Mouse (Mus musculus): ENCODE data around the gene Dnajc27. TPM values are rescaled to one million over a fixed set of nuclear protein-coding genes. Genes with fewer than 3 reads are reported as not detected.

Dnajc27 gene
- polyA plus RNA-seq, 1 experiment from 2014 or later = 11.8 TPM

- Histone ChIP-seq H3K27ac (no peak overlapping the region), H3K4me3 (no peak overlapping the region), H3K4me1 (no peaks in the 10 kb centered on the region), H3K36me3 (replicated peaks) (no peaks in the 10 kb centered on the region), H3K9me3 (no peaks in the 10 kb centered on the region), H3K27me3 (ENCODE audit: poor library complexity, severe bottlenecking) (no peaks in the 10 kb centered on the region)
- WGBS = 88% methylated on average over 4 of the region's 4 CpGs
- DNase-seq (ENCODE audit: extremely low spot score, low spot score) = no peak
These were observed 22.7 kb upstream of the Dnajc27 start for GRCm38 (mm10) chr12:4059683-4060082.

- no peaks in the 10 kb centered on the region for H3K27me3 ChIP-seq (ENCODE audit: poor library complexity, severe bottlenecking)
- H3K4me3 ChIP-seq = no peak overlapping the region
- no peak overlapping the region for H3K27ac ChIP-seq
- DNase-seq (ENCODE audit: extremely low spot score, low spot score) = no peak
- 98% methylated on average over 2 of the region's 2 CpGs for WGBS
- H3K9me3 ChIP-seq = no peaks in the 10 kb centered on the region
- H3K36me3 ChIP-seq (replicated peaks) = no peaks in the 10 kb centered on the region
- H3K4me1 ChIP-seq = no peaks in the 10 kb centered on the region
These were observed 16.9 kb upstream of the Dnajc27 start for GRCm38 (mm10) chr12:4065498-4065897.

GRCm38 (mm10) chr12:4065944-4066343 lies 16.4 kb upstream of the Dnajc27 start:
- 82% methylated on average over 8 of the region's 8 CpGs for WGBS
- DNase-seq (ENCODE audit: extremely low spot score, low spot score) = no peak

GRCm38 (mm10) chr12:4066681-4067459 lies 15.5 kb upstream of the Dnajc27 start:
- Histone ChIP-seq H3K36me3 (replicated peaks) (no peaks in the 10 kb centered on the region), H3K4me1 (no peaks in the 10 kb centered on the region), H3K27ac (no peak overlapping the region), H3K9me3 (no peaks in the 10 kb centered on the region), H3K4me3 (no peak overlapping the region), H3K27me3 (ENCODE audit: poor library complexity, severe bottlenecking) (no peaks in the 10 kb centered on the region)
- DNase-seq (ENCODE audit: extremely low spot score, low spot score) = no peak
- 78% methylated on average over 6 of the region's 6 CpGs for WGBS

More at GRCm38 (mm10) chr12:4065944-4066343, 16.4 kb upstream of the Dnajc27 start:
- Histone ChIP-seq H3K27me3 (ENCODE audit: poor library complexity, severe bottlenecking) (no peaks in the 10 kb centered on the region), H3K9me3 (no peaks in the 10 kb centered on the region), H3K4me1 (no peaks in the 10 kb centered on the region), H3K36me3 (replicated peaks) (no peaks in the 10 kb centered on the region), H3K27ac (no peak overlapping the region), H3K4me3 (no peak overlapping the region)

GRCm38 (mm10) chr12:4068551-4068950 lies 13.8 kb upstream of the Dnajc27 start:
- Histone ChIP-seq H3K27ac (no peak overlapping the region), H3K27me3 (ENCODE audit: poor library complexity, severe bottlenecking) (no peaks in the 10 kb centered on the region), H3K36me3 (replicated peaks) (no peaks in the 10 kb centered on the region), H3K4me3 (no peak overlapping the region), H3K9me3 (no peaks in the 10 kb centered on the region), H3K4me1 (no peaks in the 10 kb centered on the region)
- 86% methylated on average over 4 of the region's 4 CpGs for WGBS
- DNase-seq (ENCODE audit: extremely low spot score, low spot score) = no peak

- H3K4me3 ChIP-seq = no peak overlapping the region
- no peaks in the 10 kb centered on the region for H3K36me3 ChIP-seq (replicated peaks)
- no peaks in the 10 kb centered on the region for H3K27me3 ChIP-seq (ENCODE audit: poor library complexity, severe bottlenecking)
- H3K27ac ChIP-seq = no peak overlapping the region
- DNase-seq (ENCODE audit: extremely low spot score, low spot score) = no peak
- WGBS = 80% methylated on average over 9 of the region's 9 CpGs
- H3K9me3 ChIP-seq = no peaks in the 10 kb centered on the region
- no peaks in the 10 kb centered on the region for H3K4me1 ChIP-seq
These were observed 10.7 kb upstream of the Dnajc27 start for GRCm38 (mm10) chr12:4071671-4072070.

GRCm38 (mm10) chr12:4075407-4075806 lies 7.0 kb upstream of the Dnajc27 start:
- no peaks in the 10 kb centered on the region for H3K36me3 ChIP-seq (replicated peaks)
- no peak overlapping the region for H3K4me3 ChIP-seq
- no peak for DNase-seq (ENCODE audit: extremely low spot score, low spot score)
- no peaks in the 10 kb centered on the region for H3K27me3 ChIP-seq (ENCODE audit: poor library complexity, severe bottlenecking)
- 79% methylated on average over 8 of the region's 8 CpGs for WGBS
- H3K27ac ChIP-seq = no peak overlapping the region
- no peaks in the 10 kb centered on the region for H3K4me1 ChIP-seq
- H3K9me3 ChIP-seq = no peaks in the 10 kb centered on the region

GRCm38 (mm10) chr12:4076383-4076782 lies 6.0 kb upstream of the Dnajc27 start:
- H3K27me3 ChIP-seq (ENCODE audit: poor library complexity, severe bottlenecking) = no peaks in the 10 kb centered on the region
- no peak overlapping the region for H3K4me3 ChIP-seq
- no peaks in the 10 kb centered on the region for H3K4me1 ChIP-seq
- H3K9me3 ChIP-seq = no peaks in the 10 kb centered on the region
- H3K27ac ChIP-seq = no peak overlapping the region
- DNase-seq (ENCODE audit: extremely low spot score, low spot score) = no peak
- no peaks in the 10 kb centered on the region for H3K36me3 ChIP-seq (replicated peaks)

- Histone ChIP-seq H3K36me3 (replicated peaks) (no peaks in the 10 kb centered on the region), H3K27me3 (ENCODE audit: poor library complexity, severe bottlenecking) (no peaks in the 10 kb centered on the region), H3K9me3 (no peaks in the 10 kb centered on the region), H3K27ac (no peak overlapping the region), H3K4me1 (peaks cover 10% of the 10 kb centered on the region), H3K4me3 (no peak overlapping the region)
- DNase-seq (ENCODE audit: extremely low spot score, low spot score) = no peak
- 59% methylated on average over 1 of the region's 1 CpGs for WGBS
These were observed 4.3 kb upstream of the Dnajc27 start for GRCm38 (mm10) chr12:4078069-4078468.

GRCm38 (mm10) chr12:4080311-4080710 lies 2.1 kb upstream of the Dnajc27 start:
- Histone ChIP-seq H3K27ac (no peak overlapping the region), H3K4me3 (no peak overlapping the region), H3K36me3 (replicated peaks) (0 out of 2 replicates have a peak, but pooled peaks cover 3% of the 10 kb centered on the region), H3K9me3 (no peaks in the 10 kb centered on the region), H3K4me1 (peaks cover 18% of the 10 kb centered on the region), H3K27me3 (ENCODE audit: poor library complexity, severe bottlenecking) (no peaks in the 10 kb centered on the region)
- peak; percentile 75 for DNase-seq (ENCODE audit: extremely low spot score, low spot score)
- 0% methylated on average over 2 of the region's 2 CpGs for WGBS

GRCm38 (mm10) chr12:4083441-4083840 lies 1.1 kb downstream of the Dnajc27 start:
- peaks cover 32% of the 10 kb centered on the region for H3K36me3 ChIP-seq (replicated peaks)
- H3K27me3 ChIP-seq (ENCODE audit: poor library complexity, severe bottlenecking) = no peaks in the 10 kb centered on the region
- peak overlapping the region; percentile 96 for H3K27ac ChIP-seq
- 76% methylated on average over 8 of the region's 8 CpGs for WGBS
- no peaks in the 10 kb centered on the region for H3K9me3 ChIP-seq
- no peak for DNase-seq (ENCODE audit: extremely low spot score, low spot score)
- peaks cover 20% of the 10 kb centered on the region for H3K4me1 ChIP-seq
- H3K4me3 ChIP-seq = peak overlapping the region; percentile 66

- Histone ChIP-seq H3K9me3 (no peaks in the 10 kb centered on the region), H3K27me3 (ENCODE audit: poor library complexity, severe bottlenecking) (no peaks in the 10 kb centered on the region), H3K4me1 (no peaks in the 10 kb centered on the region), H3K4me3 (no peak overlapping the region), H3K36me3 (replicated peaks) (peaks cover 79% of the 10 kb centered on the region), H3K27ac (no peak overlapping the region)
- peak; percentile 64 for DNase-seq (ENCODE audit: extremely low spot score, low spot score)
- 81% methylated on average over 4 of the region's 4 CpGs for WGBS
These were observed 25.0 kb downstream of the Dnajc27 start for GRCm38 (mm10) chr12:4107383-4107782.

- H3K9me3 ChIP-seq = no peaks in the 10 kb centered on the region
- peaks cover 8% of the 10 kb centered on the region for H3K36me3 ChIP-seq (replicated peaks)
- no peaks in the 10 kb centered on the region for H3K27me3 ChIP-seq (ENCODE audit: poor library complexity, severe bottlenecking)
- no peak for DNase-seq (ENCODE audit: extremely low spot score, low spot score)
- WGBS = 90% methylated on average over 9 of the region's 9 CpGs
- H3K4me1 ChIP-seq = no peaks in the 10 kb centered on the region
- H3K4me3 ChIP-seq = no peak overlapping the region
- no peak overlapping the region for H3K27ac ChIP-seq
These were observed 33.7 kb downstream of the Dnajc27 start for GRCm38 (mm10) chr12:4116132-4116531.
